Mouse (Mus musculus) urinary bladder, adult 18-20 months (tissue): ENCODE results near the gene Fshb.

ENCODE experiments used
- DNase-seq, 2 experiments: peaks; one replicate each; pipeline ENCODE4 v3.0.0; 2022; ENCODE audit warnings: low spot score in 2 of 2, mixed read lengths in 2 of 2

Gene Fshb

DNA sequence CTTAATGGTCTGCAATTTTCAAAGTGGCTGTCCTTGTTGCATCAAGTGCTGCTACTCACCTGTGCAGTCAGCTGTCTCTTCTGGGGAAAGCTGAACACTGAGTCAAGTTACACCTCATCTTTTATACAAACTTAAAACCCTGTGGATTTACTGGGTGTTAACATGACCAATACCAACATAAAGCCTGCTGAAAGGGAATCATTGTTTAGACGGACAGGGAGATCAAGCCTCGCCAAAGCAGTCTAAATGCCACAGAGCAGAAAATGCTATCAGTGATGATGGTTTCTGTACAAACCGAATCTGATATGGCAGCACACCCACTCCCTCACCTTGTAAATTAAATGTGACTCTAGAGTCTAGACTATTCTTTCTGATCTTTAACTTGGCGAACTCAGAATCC lies at the start of gene Fshb:
TSS of gene Fshb (minus strand) at position 101 of the 400 bp plus-strand sequence.
- DNase-seq: no peak

GRCm38 (mm10) chr2:107084256-107084655 lies 24.8 kb upstream of the Fshb start:
- DNase-seq: no peak

GRCm38 (mm10) chr2:107083071-107083885 lies 23.8 kb upstream of the Fshb start:
- DNase-seq: no peak

DNA sequence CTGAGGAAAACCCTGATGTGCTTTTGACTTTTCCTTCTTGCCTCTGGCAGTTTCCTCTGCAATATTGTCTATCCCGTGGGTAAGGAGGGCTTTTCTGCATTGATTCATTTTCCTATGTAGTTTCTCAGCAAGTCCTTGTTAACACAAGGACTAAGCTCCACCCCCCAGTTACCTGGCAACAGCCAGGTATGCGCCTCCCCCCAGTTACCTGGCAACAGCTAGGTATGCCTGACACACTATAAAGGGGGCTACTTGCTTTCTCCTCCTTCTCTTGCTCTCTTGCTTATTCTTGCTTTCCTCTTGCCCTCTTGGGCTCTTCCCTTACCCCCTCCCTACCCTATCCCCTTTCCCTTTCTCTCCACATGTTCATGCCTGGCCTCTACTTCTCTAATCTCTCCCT lies 3.8 kb upstream of the Fshb start:
- no peak for DNase-seq

GRCm38 (mm10) chr2:107045955-107046354 lies 13.5 kb downstream of the Fshb start:
- DNase-seq: no peak

DNA sequence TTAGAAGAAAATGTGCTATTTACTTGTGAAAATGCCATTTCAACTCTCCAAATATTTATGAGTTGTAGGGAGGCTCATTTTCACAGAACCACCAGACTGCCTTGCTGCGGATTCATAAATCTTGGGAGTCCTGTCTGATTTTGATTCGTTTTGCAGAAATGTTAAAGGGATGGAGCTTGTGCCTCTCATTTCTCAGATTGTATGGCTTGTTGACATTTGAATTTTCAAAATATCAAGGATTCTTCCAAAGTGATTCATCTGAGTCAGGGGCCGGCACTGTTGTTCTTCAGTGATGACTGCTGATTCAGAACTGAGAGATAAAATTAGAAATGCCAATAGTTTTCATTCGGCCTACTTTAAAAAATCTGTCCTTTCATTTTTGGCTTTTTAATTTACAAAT lies 18.6 kb downstream of the Fshb start:
- DNase-seq: no peak

DNA sequence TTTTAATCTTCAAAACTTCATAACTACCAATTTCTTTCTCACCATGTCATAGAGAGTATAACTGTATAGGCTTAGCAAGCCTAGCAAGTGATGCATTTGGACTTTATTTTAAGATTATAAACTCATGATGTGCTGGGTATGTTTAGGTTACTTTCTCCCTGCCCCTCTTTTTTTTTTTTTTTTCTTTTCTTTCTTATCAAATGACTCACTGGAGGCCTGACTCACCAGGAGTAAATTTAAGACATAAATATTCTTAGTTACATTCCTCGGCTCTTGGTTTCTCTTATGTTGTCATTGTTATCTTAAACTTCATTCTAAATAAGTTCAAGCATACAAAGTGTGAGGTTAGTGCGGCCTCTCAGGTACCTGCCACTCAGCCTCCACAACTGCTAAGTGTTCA lies 23.5 kb downstream of the Fshb start:
- no peak for DNase-seq

- no peak for DNase-seq
Observed at GRCm38 (mm10) chr2:107024694-107025093, 34.8 kb downstream of the Fshb start.

DNA sequence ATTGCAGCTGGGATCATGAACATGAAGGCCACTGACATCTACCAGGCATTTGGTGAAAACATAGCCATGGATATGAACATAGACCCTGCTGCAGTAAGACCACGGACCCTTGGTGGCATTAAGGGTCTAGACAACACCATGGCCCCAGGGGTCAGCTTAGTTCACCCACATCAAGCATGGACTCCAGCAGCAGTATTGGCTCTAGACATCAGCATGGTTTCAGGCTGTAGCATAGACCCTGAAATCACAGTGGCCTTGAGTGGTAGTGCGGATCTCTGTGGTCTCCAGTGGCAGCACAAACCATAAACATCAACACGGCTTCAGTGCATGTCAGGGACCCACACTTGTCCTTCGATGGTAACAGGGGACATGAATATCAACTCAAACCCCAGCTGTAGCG lies 36.7 kb downstream of the Fshb start:
- DNase-seq: no peak

- DNase-seq: no peak
Observed at GRCm38 (mm10) chr2:107019331-107019730, 40.1 kb downstream of the Fshb start.

DNA sequence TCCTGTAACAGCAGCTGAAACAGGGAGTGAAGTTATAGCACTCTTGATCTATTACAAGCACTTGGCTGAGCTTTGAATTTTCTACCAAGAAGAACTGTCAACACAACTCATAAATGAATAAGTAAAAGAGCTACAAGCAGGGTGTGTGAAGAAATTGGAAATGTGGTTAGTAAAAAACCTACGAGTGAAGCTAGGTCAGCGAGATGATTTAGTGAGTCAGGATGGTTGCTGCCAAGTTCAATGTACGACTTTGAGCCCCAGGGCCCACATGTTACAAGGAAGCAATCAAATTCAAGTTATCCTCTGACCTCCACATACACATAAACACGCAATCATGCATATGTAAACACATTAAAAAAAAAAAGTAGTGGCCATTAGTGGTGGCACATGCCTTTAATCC lies 46.3 kb downstream of the Fshb start:
- no peak for DNase-seq

- DNase-seq: no peak
Observed at GRCm38 (mm10) chr2:107012318-107012717, 47.1 kb downstream of the Fshb start.

DNA sequence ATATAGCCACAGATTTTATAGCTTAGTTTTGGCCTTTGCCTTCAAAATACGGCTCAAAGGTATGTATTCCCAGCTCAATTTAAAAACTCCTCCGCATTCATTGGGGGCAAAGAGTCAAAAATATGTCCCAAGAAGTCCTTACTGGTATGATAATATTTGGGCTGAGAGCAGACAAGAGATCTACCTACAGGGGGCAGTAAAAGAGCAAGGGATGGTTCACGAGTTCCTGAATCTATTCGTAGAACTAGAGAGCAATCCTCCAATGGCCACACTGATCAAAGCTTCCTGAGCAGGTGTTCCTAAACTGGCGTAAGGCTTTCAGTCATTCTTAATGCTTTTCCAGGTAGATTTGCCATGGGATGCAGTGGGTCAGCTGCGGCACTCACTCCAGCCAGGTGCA lies 49.3 kb downstream of the Fshb start:
- DNase-seq: no peak

DNA sequence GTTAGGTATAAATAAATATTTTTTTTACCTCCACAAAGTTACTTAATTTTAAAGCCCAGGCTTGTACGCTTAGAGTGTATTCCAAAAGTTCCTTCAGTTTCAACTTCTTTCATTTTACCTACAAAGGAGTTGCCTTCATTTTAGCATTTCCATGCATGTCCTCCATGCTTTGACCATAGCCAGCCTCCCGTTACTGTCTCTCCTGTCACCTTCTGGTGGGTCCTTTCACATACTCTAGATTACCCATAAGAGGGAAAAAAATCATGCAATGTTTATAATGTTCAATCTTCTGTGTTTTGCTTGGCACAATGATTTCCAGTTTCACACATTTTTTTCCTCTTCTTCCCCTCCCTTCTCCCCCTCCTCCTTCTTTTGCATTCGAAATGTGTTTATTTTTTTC lies 53.1 kb downstream of the Fshb start:
- no peak for DNase-seq
